Mouse (Mus musculus) testis, adult 2 months (tissue): ENCODE measurements around the gene Pde11a.

Experiments used
- CTCF ChIP-seq: fragments of 200-500 bp; IDR thresholded peaks from 2 replicates; pipeline ENCODE4 v1.5.1; 2012; ENCODE audit warnings: low read depth, mild to moderate bottlenecking, inconsistent platforms, low read length, moderate library complexity; ENCODE audit not compliant: control insufficient read depth, insufficient read depth, insufficient replicate concordance
- POLR2A ChIP-seq: fragments of 200-500 bp; IDR thresholded peaks from 2 replicates; pipeline ENCODE4 v1.6.1; 2012; ENCODE audit warnings: low read depth, mild to moderate bottlenecking, inconsistent platforms, low read length, moderate library complexity; ENCODE audit not compliant: control insufficient read depth

DNA sequence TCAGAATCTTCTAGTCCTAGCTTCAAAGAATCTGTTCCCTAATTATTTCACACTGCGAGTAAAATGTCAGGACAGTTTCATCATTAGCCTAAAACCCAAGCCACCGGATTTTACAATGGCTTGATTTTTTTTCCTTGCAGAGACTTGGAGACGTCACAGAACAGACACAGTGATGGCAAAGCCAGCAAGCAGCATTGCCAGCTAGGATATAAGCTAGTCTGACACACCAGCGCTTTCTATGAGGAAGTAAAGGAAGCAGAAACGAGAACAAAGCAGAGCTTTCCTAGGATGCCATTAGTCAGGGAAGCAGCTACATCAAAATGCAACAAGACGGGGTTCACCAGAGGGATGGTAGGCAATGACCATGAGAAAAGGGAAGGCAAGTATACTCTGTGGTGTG, 9.3 kb upstream of the Pde11a start:
- TF ChIP-seq POLR2A (no peak), CTCF (no peak)
